Mouse (Mus musculus): ENCODE data around the gene Rhot2. TPM values are rescaled to one million over a fixed set of nuclear protein-coding genes. Genes with fewer than 3 reads are reported as not detected.
A peak's percentile ranks its signal among the peaks of the same experiment; 100 is the strongest.

The Rhot2 gene
- 95.9 and 108 TPM in 2 replicates for total RNA-seq (2021)
- long read RNA-seq, experiment 1, transcript Rhot2-201 (19 exons, 3,189 nt) = major isoform, 6 of 24 reads
- long read RNA-seq, experiment 1, partial matches to known transcripts = 11 of 24 reads
- long read RNA-seq, experiment 1, other reads (novel, unspliced or antisense) = 7 of 24 reads
- long read RNA-seq, experiment 2, partial matches to known transcripts = 9 of 28 reads
- long read RNA-seq, experiment 2, other reads (novel, unspliced or antisense) = 16 of 28 reads

GRCm38 (mm10) chr17:25844396-25844901, at the start of gene Rhot2:
Gene Rhot2, minus strand, starts transcription at chr17:25844851.
- peak; percentile 98 for DNase-seq

- peak; percentile 88 for DNase-seq
Observed at GRCm38 (mm10) chr17:25893975-25894617, 49.4 kb upstream of the Rhot2 start.

DNA sequence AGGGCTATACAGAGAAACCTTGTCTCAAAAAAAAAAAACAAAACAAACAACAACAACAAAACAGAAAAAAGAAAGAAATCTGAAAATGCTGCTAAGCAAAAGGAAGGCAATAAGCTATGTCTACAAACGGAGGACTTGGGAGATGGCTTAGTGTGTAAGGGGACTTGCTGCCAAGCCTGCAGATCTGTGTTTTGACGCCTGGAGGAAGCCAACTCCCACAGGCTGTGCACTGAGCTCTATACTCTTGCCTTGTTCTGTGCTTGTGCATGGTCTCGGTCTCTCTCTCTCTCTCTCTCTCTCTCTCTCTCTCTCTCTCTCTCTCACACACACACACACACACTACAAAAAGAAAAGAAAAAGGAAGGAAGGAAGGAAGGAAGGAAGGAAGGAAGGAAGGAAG, 44.2 kb upstream of the Rhot2 start:
- DNase-seq = no peak

GRCm38 (mm10) chr17:25887467-25887866, 42.8 kb upstream of the Rhot2 start:
- DNase-seq = no peak

DNA sequence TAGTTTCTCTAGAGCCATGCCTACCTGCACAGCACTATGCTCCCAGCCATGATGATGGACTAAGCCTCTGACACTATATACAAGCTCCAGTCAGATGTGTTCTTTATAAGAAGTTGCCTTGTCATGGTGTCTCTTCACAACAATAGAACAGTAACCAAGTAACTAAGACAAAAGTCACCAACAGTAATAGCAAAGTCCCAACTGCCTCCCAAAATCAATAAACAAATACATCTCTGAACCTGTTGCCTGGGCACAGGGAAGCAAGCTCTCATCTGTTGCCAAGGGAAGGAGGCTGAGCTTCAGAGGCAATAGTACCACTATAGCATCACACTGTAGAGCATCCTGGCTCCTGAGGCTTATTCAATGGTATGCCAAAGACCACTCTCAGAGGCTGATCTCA, 42.2 kb upstream of the Rhot2 start:
- no peak for DNase-seq

DNA sequence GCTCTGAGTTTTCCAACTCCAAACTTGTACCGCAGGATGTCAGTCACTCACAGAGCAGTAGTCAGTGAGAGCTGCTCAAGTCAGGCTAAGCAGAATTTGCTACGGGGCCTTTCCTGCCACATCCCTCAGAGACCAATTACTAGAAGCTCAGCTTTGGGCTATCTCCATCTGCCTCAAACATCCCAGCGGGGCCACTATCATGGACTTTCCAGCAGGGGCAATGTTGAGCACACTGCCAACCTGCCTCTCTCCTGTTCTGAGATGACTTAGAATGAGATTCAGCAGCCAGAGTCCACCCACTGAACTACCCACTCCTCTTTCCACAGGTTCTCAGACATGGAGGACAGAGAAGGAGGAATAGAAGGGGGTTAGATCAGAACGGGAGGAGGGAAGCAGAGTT, 41.0 kb upstream of the Rhot2 start:
- no peak for DNase-seq

GRCm38 (mm10) chr17:25883824-25884223, 39.2 kb upstream of the Rhot2 start:
- DNase-seq = no peak

GRCm38 (mm10) chr17:25883268-25883667, 38.6 kb upstream of the Rhot2 start:
- DNase-seq = no peak

DNA sequence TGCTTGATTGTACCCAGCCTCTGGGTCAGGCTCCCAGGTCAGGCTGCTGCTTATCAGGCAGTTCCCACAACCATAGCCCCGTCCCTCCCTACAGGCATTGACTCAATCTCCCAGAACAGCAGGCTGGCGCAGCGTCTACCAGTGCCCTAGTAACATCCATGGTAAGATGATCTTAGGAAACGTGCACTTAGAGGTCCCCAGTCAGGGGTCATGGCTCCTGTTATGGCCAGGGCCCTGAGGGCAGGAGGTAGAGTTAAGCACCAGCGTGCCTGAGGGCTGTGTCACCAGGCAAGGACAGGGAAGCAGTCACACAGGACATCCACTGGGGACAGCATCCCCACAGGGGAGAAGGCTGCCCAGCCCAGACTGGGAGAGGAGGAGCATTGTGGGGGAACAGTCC, 37.7 kb upstream of the Rhot2 start:
- DNase-seq = peak; percentile 68

- no peak for DNase-seq
Observed at GRCm38 (mm10) chr17:25881691-25882090, 37.0 kb upstream of the Rhot2 start.

GRCm38 (mm10) chr17:25880913-25881641, 36.4 kb upstream of the Rhot2 start:
- no peak for DNase-seq

- DNase-seq = no peak
Observed at GRCm38 (mm10) chr17:25880196-25880910, 35.7 kb upstream of the Rhot2 start, which contains the start of gene Wfikkn1. Gene Wfikkn1, minus strand, starts transcription at chr17:25880858.

DNA sequence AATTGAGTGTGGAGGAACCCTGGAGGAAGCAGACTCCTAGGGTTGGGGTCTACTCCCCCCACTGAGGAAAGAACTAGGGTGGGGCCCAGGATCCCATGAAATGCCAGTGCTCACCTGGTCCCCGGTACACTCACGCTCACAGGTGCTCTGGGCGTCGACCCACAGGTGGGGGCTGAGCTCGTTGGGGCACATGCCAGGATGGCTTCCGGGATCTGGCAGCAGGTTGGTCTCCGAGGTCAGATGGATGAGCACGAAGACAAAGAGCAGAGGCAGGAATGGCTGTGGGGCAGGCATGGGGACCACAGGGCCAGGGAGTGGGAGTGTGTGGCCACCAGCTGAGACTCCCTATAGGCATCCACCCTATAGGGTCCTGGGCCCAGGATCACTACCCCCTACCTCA, 35.1 kb upstream of the Rhot2 start:
- no peak for DNase-seq

GRCm38 (mm10) chr17:25879261-25879660, 34.6 kb upstream of the Rhot2 start:
- peak; percentile 78 for DNase-seq

GRCm38 (mm10) chr17:25878611-25879180, 34.0 kb upstream of the Rhot2 start:
- no peak for DNase-seq

GRCm38 (mm10) chr17:25877741-25878610, 33.3 kb upstream of the Rhot2 start:
- no peak for DNase-seq

- DNase-seq = no peak
Observed at GRCm38 (mm10) chr17:25877025-25877424, 32.4 kb upstream of the Rhot2 start.

DNA sequence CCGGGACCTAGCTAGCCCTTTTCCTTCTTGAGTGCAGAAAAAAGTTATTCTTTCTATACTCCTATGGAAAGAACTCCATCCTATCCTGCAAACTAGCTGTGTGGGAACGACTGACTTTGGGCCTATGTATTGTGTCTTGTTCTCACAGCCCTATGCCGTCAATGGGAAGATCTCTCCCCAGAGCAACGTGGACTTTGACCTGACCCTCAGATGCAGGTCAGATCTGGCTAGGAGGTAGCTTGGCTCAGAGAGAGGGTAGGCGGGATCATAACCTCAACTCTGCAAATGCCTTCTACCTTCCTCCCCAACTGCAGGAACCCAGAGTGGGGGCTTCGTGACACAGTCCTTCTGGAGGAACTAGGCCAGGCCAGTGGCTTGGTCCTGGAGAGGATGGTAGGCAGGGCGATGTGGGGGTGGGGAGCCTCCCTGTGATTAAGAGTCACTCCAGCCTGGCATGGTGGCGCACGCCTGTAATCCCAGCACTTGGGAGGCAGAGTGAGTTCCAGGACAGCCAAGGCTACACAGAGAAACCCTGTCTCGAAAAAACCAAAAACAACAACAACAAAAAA, 31.8 kb upstream of the Rhot2 start:
- peak; percentile 36 for DNase-seq

DNA sequence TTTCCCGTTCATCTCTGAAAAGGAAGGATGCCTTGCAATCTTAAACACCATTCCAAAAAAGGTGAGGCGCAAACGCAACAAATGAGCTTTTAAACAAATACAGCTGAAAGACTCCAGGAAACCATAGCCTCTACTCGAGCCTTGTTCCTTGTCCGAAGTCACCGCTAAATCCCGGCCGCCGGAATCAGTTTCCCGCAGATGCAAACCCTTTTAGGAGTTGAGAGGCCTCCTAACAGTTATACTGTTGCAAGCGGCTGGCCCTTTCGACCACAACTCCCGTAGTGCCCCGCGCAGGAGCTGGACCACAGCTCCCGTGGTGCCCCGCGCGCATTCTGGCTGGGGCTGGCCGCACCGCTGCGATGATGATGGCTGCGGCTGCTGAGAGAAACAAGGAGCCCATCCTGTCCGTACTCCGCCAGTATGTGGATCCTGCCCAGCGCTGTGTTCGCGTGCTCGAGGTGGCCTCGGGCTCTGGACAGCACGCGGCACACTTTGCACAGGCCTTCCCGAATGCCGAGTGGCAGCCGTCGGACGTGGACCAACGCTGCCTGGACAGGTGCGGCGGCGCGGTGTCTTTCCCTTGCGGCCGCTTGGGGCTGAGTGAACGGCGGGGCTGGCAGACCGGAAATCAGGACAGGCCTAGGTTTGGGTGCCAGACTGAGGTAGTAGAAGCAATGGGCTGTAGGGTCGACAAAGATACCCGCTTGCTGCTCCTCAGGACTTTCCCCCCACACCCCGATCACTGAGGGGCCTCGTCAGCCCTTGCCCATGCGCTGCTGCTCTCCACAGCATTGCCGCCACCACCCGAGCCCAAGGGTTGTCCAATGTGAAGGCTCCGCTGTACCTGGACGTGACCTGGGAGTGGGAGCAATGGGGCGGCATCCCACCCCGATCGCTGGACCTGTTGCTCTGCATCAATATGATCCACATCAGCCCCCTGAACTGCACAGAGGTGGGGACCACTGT, 30.8 kb upstream of the Rhot2 start:
- peak; percentile 95 for DNase-seq
